Mouse (Mus musculus): ENCODE measurements at regions not wholly inside any gene's neighbourhood (a gene's known extent, or its start where the extent isn't known, plus 50 kb on each side); places are given as distances from the start of the nearest gene placed in this dataset.
A peak's percentile ranks its signal among the peaks of the same experiment; 100 is the strongest.

DNA sequence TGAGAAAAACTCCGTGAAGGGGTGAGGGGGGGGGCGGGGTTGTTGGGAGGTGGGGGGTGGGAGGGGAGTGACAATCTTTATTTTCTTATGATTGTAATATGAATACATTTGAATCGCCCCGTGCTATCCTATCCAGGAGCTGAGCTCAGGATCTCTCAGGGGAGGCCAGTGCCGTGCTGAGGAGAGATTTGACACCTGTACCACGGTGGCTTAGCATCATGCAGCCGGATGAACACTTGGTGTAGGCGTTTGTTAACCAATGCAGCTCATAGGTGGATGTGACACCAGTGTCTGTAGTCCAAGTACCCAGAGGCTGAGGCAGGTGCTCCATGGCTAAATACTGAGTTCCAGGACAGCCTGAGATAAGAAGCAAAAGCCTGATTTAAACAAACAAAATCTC lies 158.2 kb upstream of the Ttc29 start:
- TF ChIP-seq CTCF (IDR thresholded peaks at IDR 0.05; ENCODE audit: low read depth, low read length) (no peak), POLR2A (IDR thresholded peaks at IDR 0.05; ENCODE audit: extremely low read depth, insufficient read depth, low read length) (no peak)
- H3K9ac ChIP-seq (ENCODE audit: low read depth, low read length): no peak overlapping the region
- H3K79me2 ChIP-seq (ENCODE audit: control insufficient read depth, insufficient read depth, low read length): no peaks in the 10 kb centered on the region
- DNase-seq (ENCODE audit: extremely low read depth, low read depth, low spot score): no peak
- no peaks in the 10 kb centered on the region for H3K36me3 ChIP-seq (ENCODE audit: control insufficient read depth, insufficient read depth, low read length)
- WGBS: 17% methylated on average over 8 of the region's 8 CpGs
- no peaks in the 10 kb centered on the region for H3K27me3 ChIP-seq (ENCODE audit: control insufficient read depth, insufficient read depth, low read length)
- H3K4me1 ChIP-seq (ENCODE audit: control insufficient read depth, insufficient read depth, low read length): no peaks in the 10 kb centered on the region
- H3K27ac ChIP-seq (replicated peaks; ENCODE audit: insufficient read depth, low read depth, low read length): no peak overlapping the region
- H3K4me3 ChIP-seq (ENCODE audit: insufficient read depth, low read depth, low read length): no peak overlapping the region

DNA sequence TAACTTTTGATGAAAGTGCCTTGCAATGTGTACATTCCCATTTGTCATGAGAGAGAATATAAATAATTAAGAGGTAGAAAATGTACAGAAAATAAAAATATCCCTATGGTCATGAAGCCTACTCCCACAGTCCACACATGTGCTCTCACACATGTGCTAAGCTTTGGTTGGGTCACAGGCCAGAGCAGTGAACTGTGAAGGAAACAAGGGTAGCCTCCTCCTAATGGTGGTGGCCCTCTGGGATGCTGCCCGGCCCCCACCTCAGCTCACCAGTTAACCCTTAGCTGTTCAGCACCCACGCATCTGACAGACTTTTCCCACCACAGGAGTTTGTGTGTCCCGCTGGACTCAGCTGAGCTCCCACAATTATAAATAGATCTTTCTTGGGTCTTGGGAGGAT lies 157.6 kb upstream of the Ttc29 start:
- no peak for TF ChIP-seq CTCF (IDR thresholded peaks at IDR 0.05; ENCODE audit: low read depth, low read length)
- TF ChIP-seq POLR2A (IDR thresholded peaks at IDR 0.05; ENCODE audit: extremely low read depth, insufficient read depth, low read length): no peak
- Histone ChIP-seq H3K9ac (ENCODE audit: low read depth, low read length) (no peak overlapping the region), H3K4me3 (ENCODE audit: insufficient read depth, low read depth, low read length) (no peak overlapping the region), H3K4me1 (ENCODE audit: control insufficient read depth, insufficient read depth, low read length) (no peaks in the 10 kb centered on the region), H3K27me3 (ENCODE audit: control insufficient read depth, insufficient read depth, low read length) (no peaks in the 10 kb centered on the region), H3K36me3 (ENCODE audit: control insufficient read depth, insufficient read depth, low read length) (no peaks in the 10 kb centered on the region), H3K27ac (replicated peaks; ENCODE audit: insufficient read depth, low read depth, low read length) (no peak overlapping the region), H3K79me2 (ENCODE audit: control insufficient read depth, insufficient read depth, low read length) (no peaks in the 10 kb centered on the region)
- DNase-seq (ENCODE audit: extremely low read depth, low read depth, low spot score): no peak
- 79% methylated on average over 3 of the region's 3 CpGs for WGBS

DNA sequence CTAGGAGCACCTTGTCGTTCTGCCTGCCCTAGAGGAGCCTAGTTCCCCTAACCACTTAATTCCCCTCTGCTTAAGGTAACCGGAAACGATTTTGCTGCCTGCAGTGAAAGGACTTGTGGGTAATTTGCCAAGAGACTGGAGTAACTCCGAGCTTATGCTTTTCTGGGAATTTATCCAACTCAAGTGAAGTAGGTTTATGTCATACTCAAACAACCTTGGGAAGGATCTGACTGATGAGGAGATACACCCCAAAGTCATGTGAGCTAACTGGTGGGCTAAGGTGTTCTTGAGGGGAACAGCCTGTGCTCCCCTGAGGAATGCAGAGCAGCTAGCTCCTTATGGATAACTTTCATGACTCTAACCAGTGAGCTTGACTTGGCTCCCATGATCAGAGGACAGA lies 155.7 kb upstream of the Ttc29 start:
- Histone ChIP-seq H3K27ac (replicated peaks; ENCODE audit: insufficient read depth, low read depth, low read length) (no peak overlapping the region), H3K27me3 (ENCODE audit: control insufficient read depth, insufficient read depth, low read length) (no peaks in the 10 kb centered on the region), H3K9ac (ENCODE audit: low read depth, low read length) (no peak overlapping the region), H3K4me3 (ENCODE audit: insufficient read depth, low read depth, low read length) (no peak overlapping the region), H3K79me2 (ENCODE audit: control insufficient read depth, insufficient read depth, low read length) (no peaks in the 10 kb centered on the region), H3K36me3 (ENCODE audit: control insufficient read depth, insufficient read depth, low read length) (no peaks in the 10 kb centered on the region), H3K4me1 (ENCODE audit: control insufficient read depth, insufficient read depth, low read length) (no peaks in the 10 kb centered on the region)
- TF ChIP-seq POLR2A (IDR thresholded peaks at IDR 0.05; ENCODE audit: extremely low read depth, insufficient read depth, low read length): no peak
- no peak for TF ChIP-seq CTCF (IDR thresholded peaks at IDR 0.05; ENCODE audit: low read depth, low read length)
- no peak for DNase-seq (ENCODE audit: extremely low read depth, low read depth, low spot score)
- WGBS: 71% methylated on average over 4 of the region's 4 CpGs

DNA sequence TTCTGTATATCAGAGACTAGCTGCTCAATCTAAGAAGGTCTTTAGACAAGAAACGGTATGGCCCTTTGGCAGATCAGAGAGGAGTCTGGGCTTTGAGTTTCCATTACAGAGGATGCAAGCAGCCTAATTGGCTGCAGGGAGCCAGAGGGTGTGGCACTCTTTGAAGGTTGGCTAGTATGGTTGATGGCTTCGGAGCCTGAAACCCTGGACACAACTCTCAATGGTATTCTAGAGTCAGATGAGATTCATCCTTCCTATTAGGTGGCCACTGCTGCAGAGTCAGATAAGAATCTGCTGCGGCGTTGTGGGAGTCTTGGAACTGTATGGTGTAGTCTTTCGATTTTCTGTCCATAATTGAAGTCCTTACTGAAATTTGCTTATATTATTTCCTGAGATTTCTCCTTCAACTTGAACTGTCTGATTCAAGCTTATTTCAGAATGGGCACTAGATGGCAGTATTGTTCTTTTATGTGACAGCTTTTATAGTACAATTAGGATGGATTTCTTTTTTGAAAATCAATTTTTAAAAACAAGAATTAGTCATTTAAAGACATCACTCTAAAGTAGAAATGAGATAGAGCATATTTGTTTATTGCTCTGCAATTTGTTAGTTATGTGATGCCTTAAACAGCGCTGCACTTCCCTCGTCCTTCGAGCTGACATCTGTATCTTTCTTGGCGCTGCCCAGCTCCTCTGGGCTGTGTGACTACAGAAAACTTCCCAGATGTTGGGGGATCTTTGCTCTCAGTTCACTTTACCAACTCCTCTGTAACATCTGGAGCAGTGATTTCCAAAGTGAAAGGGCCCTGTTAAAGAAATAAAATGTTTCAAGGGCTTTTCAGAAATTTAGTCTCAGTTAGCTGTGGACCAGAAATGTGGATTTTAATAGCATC lies 151.0 kb upstream of the Ttc29 start:
- H3K4me1 ChIP-seq (ENCODE audit: control insufficient read depth, insufficient read depth, low read length): no peaks in the 10 kb centered on the region
- TF ChIP-seq POLR2A (IDR thresholded peaks at IDR 0.05; ENCODE audit: extremely low read depth, insufficient read depth, low read length) (no peak), CTCF (IDR thresholded peaks at IDR 0.05; ENCODE audit: low read depth, low read length) (0 out of 2 replicates have a peak, but pooled peaks have one; percentile 28)
- peak; percentile 20 for DNase-seq (ENCODE audit: extremely low read depth, low read depth, low spot score)
- 64% methylated on average over 9 of the region's 9 CpGs for WGBS
- no peak overlapping the region for H3K4me3 ChIP-seq (ENCODE audit: insufficient read depth, low read depth, low read length)
- no peak overlapping the region for H3K9ac ChIP-seq (ENCODE audit: low read depth, low read length)
- H3K27me3 ChIP-seq (ENCODE audit: control insufficient read depth, insufficient read depth, low read length): peaks cover 5% of the 10 kb centered on the region; the same call in 1 of the 2 replicates
- no peaks in the 10 kb centered on the region for H3K79me2 ChIP-seq (ENCODE audit: control insufficient read depth, insufficient read depth, low read length)
- no peaks in the 10 kb centered on the region for H3K36me3 ChIP-seq (ENCODE audit: control insufficient read depth, insufficient read depth, low read length)
- no peak overlapping the region for H3K27ac ChIP-seq (replicated peaks; ENCODE audit: insufficient read depth, low read depth, low read length)

DNA sequence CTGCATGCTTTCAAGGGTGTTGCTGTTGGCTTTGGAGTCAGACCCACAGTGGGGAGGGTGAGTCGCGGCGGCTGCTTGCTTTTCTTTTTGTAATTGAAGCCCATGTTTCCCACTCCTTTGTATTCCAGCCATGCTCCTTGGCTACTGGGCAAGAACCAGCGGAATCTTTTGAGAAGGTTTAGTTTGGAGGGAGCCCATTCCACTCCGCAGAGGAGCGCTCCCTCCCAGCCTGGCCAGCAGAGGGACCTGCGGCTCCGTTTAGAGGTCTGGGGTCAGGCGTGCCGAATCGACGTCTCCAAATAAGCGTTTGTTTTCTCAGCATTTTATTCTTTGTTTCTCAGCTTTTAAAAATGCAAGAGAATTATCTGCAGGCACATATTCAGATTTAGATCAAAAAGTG lies 149.6 kb upstream of the Ttc29 start:
- no peak overlapping the region for H3K9ac ChIP-seq (ENCODE audit: low read depth, low read length)
- no peak overlapping the region for H3K27ac ChIP-seq (replicated peaks; ENCODE audit: insufficient read depth, low read depth, low read length)
- no peaks in the 10 kb centered on the region for H3K79me2 ChIP-seq (ENCODE audit: control insufficient read depth, insufficient read depth, low read length)
- H3K4me3 ChIP-seq (ENCODE audit: insufficient read depth, low read depth, low read length): no peak overlapping the region
- no peaks in the 10 kb centered on the region for H3K4me1 ChIP-seq (ENCODE audit: control insufficient read depth, insufficient read depth, low read length)
- H3K27me3 ChIP-seq (ENCODE audit: control insufficient read depth, insufficient read depth, low read length): peaks cover 10% of the 10 kb centered on the region; the same call in 1 of the 2 replicates
- WGBS: 5% methylated on average over 13 of the region's 13 CpGs
- TF ChIP-seq POLR2A (IDR thresholded peaks at IDR 0.05; ENCODE audit: extremely low read depth, insufficient read depth, low read length): no peak
- TF ChIP-seq CTCF (IDR thresholded peaks at IDR 0.05; ENCODE audit: low read depth, low read length): peak; percentile 51
- DNase-seq (ENCODE audit: extremely low read depth, low read depth, low spot score): no peak
- no peaks in the 10 kb centered on the region for H3K36me3 ChIP-seq (ENCODE audit: control insufficient read depth, insufficient read depth, low read length)

DNA sequence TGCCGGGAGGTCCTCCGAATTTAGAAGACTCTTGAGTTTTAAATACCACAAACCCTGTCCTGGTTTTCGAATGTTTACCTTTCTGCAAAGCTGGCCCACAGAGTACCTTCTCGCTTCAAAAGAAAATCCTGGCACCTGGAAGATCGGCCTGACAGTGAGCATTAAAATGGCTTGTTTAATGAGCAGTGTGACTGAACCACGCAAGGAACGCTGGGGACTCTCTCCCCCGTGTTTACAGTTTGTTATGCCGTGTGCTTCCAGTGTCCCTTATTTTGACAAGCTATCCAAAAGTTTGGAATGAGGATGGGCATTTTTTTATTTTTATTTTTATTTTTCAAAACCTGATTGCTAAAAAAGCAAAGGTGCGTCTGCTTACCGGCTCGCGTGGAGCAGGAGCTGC lies 148.9 kb upstream of the Ttc29 start:
- no peaks in the 10 kb centered on the region for H3K36me3 ChIP-seq (ENCODE audit: control insufficient read depth, insufficient read depth, low read length)
- peaks cover 10% of the 10 kb centered on the region; the same call in 1 of the 2 replicates for H3K27me3 ChIP-seq (ENCODE audit: control insufficient read depth, insufficient read depth, low read length)
- TF ChIP-seq CTCF (IDR thresholded peaks at IDR 0.05; ENCODE audit: low read depth, low read length) (no peak), POLR2A (IDR thresholded peaks at IDR 0.05; ENCODE audit: extremely low read depth, insufficient read depth, low read length) (no peak)
- H3K9ac ChIP-seq (ENCODE audit: low read depth, low read length): no peak overlapping the region
- no peak for DNase-seq (ENCODE audit: extremely low read depth, low read depth, low spot score)
- 29% methylated on average over 13 of the region's 13 CpGs for WGBS
- H3K27ac ChIP-seq (replicated peaks; ENCODE audit: insufficient read depth, low read depth, low read length): no peak overlapping the region
- no peaks in the 10 kb centered on the region for H3K79me2 ChIP-seq (ENCODE audit: control insufficient read depth, insufficient read depth, low read length)
- H3K4me1 ChIP-seq (ENCODE audit: control insufficient read depth, insufficient read depth, low read length): no peaks in the 10 kb centered on the region
- no peak overlapping the region for H3K4me3 ChIP-seq (ENCODE audit: insufficient read depth, low read depth, low read length)
